Mouse (Mus musculus) left cerebral cortex, postnatal 25 days (tissue): Measurements from ENCODE around the gene Glcci1. TPM values are rescaled to one million over a fixed set of nuclear protein-coding genes. Genes with fewer than 3 reads are reported as not detected.
"Not testable (repeated sequence)": the region's sequence is repeated elsewhere in the genome, so short reads cannot be mapped to it uniquely, and the experiment has no call there.

Experiments
- DNase-seq, 2 experiments: peaks; one replicate each; pipeline ENCODE4 v3.0.0; 2022; ENCODE audit warnings: low spot score in 2 of 2, mixed read lengths in 1 of 2
- intact Hi-C: fragments of 180-260 bp; cut with DNase I; formaldehyde crosslinking; loops from one replicate; pipeline ENCODE4 v1.15.1; 2025
- total RNA-seq, 2 experiments: library from RNA; stranded (reverse); gene quantifications; 2 replicates each; pipeline ENCODE4 v1.2.3; 2021

Glcci1 gene
- total RNA-seq, 2 experiments from 2014 or later = 122 to 123 TPM

- DNase-seq = no peak
- intact Hi-C loops = no loop called here
Observed at GRCm38 (mm10) chr6:8531104-8531894, 21.9 kb downstream of the Glcci1 start.

GRCm38 (mm10) chr6:8536944-8537343 lies 27.5 kb downstream of the Glcci1 start:
- intact Hi-C loops = no loop called here
- no peak for DNase-seq

- DNase-seq, intact Hi-C loops: not testable (repeated sequence)
Observed at GRCm38 (mm10) chr6:8541531-8541930, 32.1 kb downstream of the Glcci1 start.

GRCm38 (mm10) chr6:8544822-8545221 lies 35.4 kb downstream of the Glcci1 start:
- no peak for DNase-seq
- intact Hi-C loops = no loop called here

GRCm38 (mm10) chr6:8545780-8546179 lies 36.4 kb downstream of the Glcci1 start:
- no peak for DNase-seq
- intact Hi-C loops = no loop called here

GRCm38 (mm10) chr6:8551155-8551554 lies 41.8 kb downstream of the Glcci1 start:
- intact Hi-C loops = no loop called here
- no peak for DNase-seq

GRCm38 (mm10) chr6:8556849-8557571 lies 47.6 kb downstream of the Glcci1 start:
- DNase-seq = no peak
- intact Hi-C loops = no loop called here

- intact Hi-C loops = no loop called here
Observed at GRCm38 (mm10) chr6:8560682-8561081, 51.3 kb downstream of the Glcci1 start.

GRCm38 (mm10) chr6:8582377-8582776 lies 73.0 kb downstream of the Glcci1 start:
- DNase-seq = peak in 1 of 2 experiments; percentile 25
- intact Hi-C loops = no loop called here

More at GRCm38 (mm10) chr6:8560682-8561081, 51.3 kb downstream of the Glcci1 start:
- no peak for DNase-seq

- peak in 1 of 2 experiments; percentile 43 for DNase-seq
- intact Hi-C loops = no loop called here
Observed at GRCm38 (mm10) chr6:8583892-8584291, 74.5 kb downstream of the Glcci1 start.

GRCm38 (mm10) chr6:8591665-8592064 lies 82.3 kb downstream of the Glcci1 start:
- DNase-seq = no peak
- intact Hi-C loops = no loop called here

- DNase-seq = no peak
- intact Hi-C loops = no loop called here
Observed at GRCm38 (mm10) chr6:8617369-8617768, 108.0 kb downstream of the Glcci1 start.

- DNase-seq = no peak
- intact Hi-C loops = no loop called here
Observed at GRCm38 (mm10) chr6:8619582-8620350, 110.4 kb downstream of the Glcci1 start.

GRCm38 (mm10) chr6:8623045-8623444 lies 113.6 kb downstream of the Glcci1 start:
- peak in 1 of 2 experiments; percentile 69 for DNase-seq
- intact Hi-C loops = no loop called here

- DNase-seq = no peak
Observed at GRCm38 (mm10) chr6:8628226-8628625, 118.8 kb downstream of the Glcci1 start.

GRCm38 (mm10) chr6:8628715-8629267 lies 119.4 kb downstream of the Glcci1 start:
- DNase-seq = no peak
- intact Hi-C loops = no loop called here

More at GRCm38 (mm10) chr6:8628226-8628625, 118.8 kb downstream of the Glcci1 start:
- intact Hi-C loops = no loop called here

GRCm38 (mm10) chr6:8630531-8630930 lies 121.1 kb downstream of the Glcci1 start:
- no peak for DNase-seq
- intact Hi-C loops = no loop called here

- intact Hi-C loops = no loop called here
- no peak for DNase-seq
Observed at GRCm38 (mm10) chr6:8631362-8631761, 122.0 kb downstream of the Glcci1 start.

- DNase-seq = no peak
- intact Hi-C loops = no loop called here
Observed at GRCm38 (mm10) chr6:8631986-8632632, 122.7 kb downstream of the Glcci1 start.
